Mouse (Mus musculus) G1E (cell line): ENCODE data around the gene Evx2. TPM values are rescaled to one million over a fixed set of nuclear protein-coding genes. Genes with fewer than 3 reads are reported as not detected.

Experiments
- ATAC-seq: 2 replicates; pipeline ENCODE4 v1.8.0; 2016; ENCODE audit warnings: mild to moderate bottlenecking; ENCODE audit not compliant: insufficient number of reproducible peaks, poor library complexity, low FRiP score, severe bottlenecking; ENCODE audit errors: extremely low read depth
- DNase-seq: peaks from one replicate; pipeline ENCODE4 v3.0.0; 2012; ENCODE audit warnings: low spot score
- H3K27me3 ChIP-seq: 2 replicates; pipeline ENCODE4 v1.6.1; 2012; ENCODE audit warnings: mild to moderate bottlenecking, low read length, inconsistent platforms; ENCODE audit not compliant: insufficient read depth
- H3K36me3 ChIP-seq: replicated peaks from 2 replicates; pipeline ENCODE3; 2012; ENCODE audit warnings: mild to moderate bottlenecking, inconsistent platforms
- H3K4me1 ChIP-seq: 2 replicates; pipeline ENCODE4 v1.6.1; 2012; ENCODE audit warnings: low read depth, low read length, inconsistent platforms, mixed read lengths; ENCODE audit not compliant: insufficient read depth
- H3K4me3 ChIP-seq: 2 replicates; pipeline ENCODE4 v1.5.1; 2012; ENCODE audit warnings: low read depth, mild to moderate bottlenecking, inconsistent platforms, low read length, moderate library complexity, mixed read lengths
- H3K9me3 ChIP-seq: replicated peaks from 2 replicates; pipeline ENCODE4 v1.6.1; 2012; ENCODE audit warnings: inconsistent platforms
- CTCF ChIP-seq: IDR thresholded peaks from 2 replicates; pipeline ENCODE4 v1.5.1; 2012; ENCODE audit warnings: low read depth, low read length, inconsistent platforms, mixed read lengths
- GATA1 ChIP-seq: IDR thresholded peaks from 2 replicates; pipeline ENCODE4 v1.6.1; 2012; ENCODE audit warnings: borderline replicate concordance, low read length, inconsistent platforms, mixed read lengths
- GATA2 ChIP-seq: IDR thresholded peaks from 2 replicates; pipeline ENCODE4 v1.6.1; 2012; ENCODE audit warnings: low read depth, low read length, inconsistent platforms, borderline replicate concordance
- POLR2AphosphoS5 ChIP-seq: IDR thresholded peaks from 2 replicates; pipeline ENCODE4 v1.6.1; 2012; ENCODE audit warnings: low read depth, low read length, inconsistent platforms; ENCODE audit not compliant: insufficient replicate concordance
- TAL1 ChIP-seq: conservative IDR thresholded peaks from 2 replicates; pipeline ENCODE4 v1.6.1; 2012; ENCODE audit warnings: low read depth, low read length, inconsistent platforms, mixed read lengths
- polyA plus RNA-seq: library from polyadenylated mRNA; stranded (reverse); fragments of >175 nt; gene quantifications from 2 replicates; pipeline ENCODE4 v1.2.3, GENCODE M21; 2012
- total RNA-seq, 2 experiments: library from RNA; stranded (forward) in 1 of 2; stranded (reverse) in 1 of 2; fragments of 200-1000 nt in 1 of 2; fragments of >200 nt in 1 of 2; fragmentation: Nextera tagmentation in 1 of 2; gene quantifications; 2 replicates each; pipeline ENCODE4 v1.2.3; 2014 to 2017

Evx2 gene
- total and polyA plus RNA-seq, 3 experiments, result 0.05 TPM; not detected in 2

DNA sequence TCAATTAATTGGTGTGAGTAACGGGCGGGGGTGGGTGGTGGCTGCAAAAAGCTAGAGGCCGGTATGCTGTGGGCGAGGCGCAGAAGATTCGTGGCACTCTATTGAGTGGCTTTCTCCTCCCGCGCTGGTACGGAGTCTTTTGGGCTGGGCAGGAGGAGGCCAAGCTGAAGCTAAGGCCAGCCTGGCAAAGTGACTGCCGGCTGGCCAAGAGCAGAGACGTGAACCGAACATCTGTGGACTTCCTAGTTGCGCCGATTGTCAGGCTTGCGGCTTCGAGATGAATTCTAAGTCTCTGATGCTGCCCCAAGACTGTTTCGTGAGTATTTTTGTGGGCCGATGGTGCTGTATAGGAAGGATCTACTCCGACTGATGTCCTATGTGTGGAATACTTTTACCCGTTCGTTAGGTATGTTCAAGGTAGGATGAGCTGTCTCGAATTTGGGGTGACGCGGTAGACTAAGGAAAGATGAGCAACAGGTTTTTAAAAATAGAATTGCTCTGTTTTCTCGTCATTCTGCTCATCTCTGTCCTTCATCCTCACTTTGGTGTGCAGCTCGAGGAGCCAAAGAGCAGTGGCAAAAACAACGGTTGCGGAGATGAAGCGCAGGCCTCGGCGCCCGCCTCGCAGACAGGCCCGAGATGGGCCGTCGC is 8.0 kb upstream of the Evx2 start:
- H3K4me3 ChIP-seq, result no peak overlapping the region
- DNase-seq, result no peak
- ATAC-seq, result no peak
- no peaks in the 10 kb centered on the region for H3K36me3 ChIP-seq
- H3K27me3 ChIP-seq, result peaks cover 34% of the 10 kb centered on the region
- peaks cover 9% of the 10 kb centered on the region for H3K9me3 ChIP-seq
- TF ChIP-seq POLR2AphosphoS5 (no peak), CTCF (no peak), GATA1 (no peak), GATA2 (no peak), TAL1 (no peak)
- H3K4me1 ChIP-seq, result peaks cover 3% of the 10 kb centered on the region

DNA sequence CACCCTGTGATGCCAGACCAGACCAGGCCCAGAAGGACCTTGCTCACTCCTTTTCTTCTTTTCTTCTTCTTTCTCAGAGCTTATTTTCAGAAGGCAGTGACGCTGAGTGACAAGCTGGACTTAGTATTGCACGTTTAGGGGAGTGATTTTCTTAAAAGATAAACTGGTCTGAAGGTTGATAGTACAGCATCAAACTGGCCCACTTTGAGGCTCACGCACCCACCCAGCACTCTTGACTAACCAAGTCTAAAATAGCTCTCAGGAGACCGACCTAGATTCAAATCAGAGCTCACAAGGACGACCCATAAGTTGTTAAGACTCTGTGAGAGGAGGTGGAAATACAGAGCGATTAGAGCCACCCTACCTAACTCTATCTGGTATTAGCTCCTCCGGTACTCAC is 7.1 kb upstream of the Evx2 start:
- peaks cover 40% of the 10 kb centered on the region for H3K27me3 ChIP-seq

GRCm38 (mm10) chr2:74663291-74663925 is 4.1 kb upstream of the Evx2 start:
- TF ChIP-seq GATA2 (no peak), CTCF (no peak), POLR2AphosphoS5 (no peak), TAL1 (no peak), GATA1 (no peak)
- Histone ChIP-seq H3K36me3 (no peaks in the 10 kb centered on the region), H3K9me3 (peaks cover 10% of the 10 kb centered on the region), H3K4me1 (no peaks in the 10 kb centered on the region), H3K27me3 (peaks cover 48% of the 10 kb centered on the region), H3K4me3 (no peak overlapping the region)
- ATAC-seq (no peak), DNase-seq (no peak)

More for the DNA sequence above, 7.1 kb upstream of the Evx2 start:
- H3K9me3 ChIP-seq, result peaks cover 9% of the 10 kb centered on the region
- H3K4me1 ChIP-seq, result no peaks in the 10 kb centered on the region; the same call in 1 of the 2 replicates
- TF ChIP-seq CTCF, result no peak
- TF ChIP-seq TAL1, result no peak
- no peak for TF ChIP-seq GATA1
- no peak for TF ChIP-seq GATA2
- TF ChIP-seq POLR2AphosphoS5, result no peak
- ATAC-seq, result no peak
- DNase-seq, result no peak
- no peak overlapping the region for H3K4me3 ChIP-seq
- no peaks in the 10 kb centered on the region for H3K36me3 ChIP-seq

GRCm38 (mm10) chr2:74661685-74662084 is 2.3 kb upstream of the Evx2 start:
- Histone ChIP-seq H3K9me3 (peaks cover 13% of the 10 kb centered on the region), H3K36me3 (no peaks in the 10 kb centered on the region), H3K27me3 (peaks cover 46% of the 10 kb centered on the region), H3K4me1 (no peaks in the 10 kb centered on the region), H3K4me3 (no peak overlapping the region)
- ATAC-seq (no peak), DNase-seq (no peak)
- no peak for TF ChIP-seq GATA2
- no peak for TF ChIP-seq POLR2AphosphoS5
- TF ChIP-seq TAL1, result no peak
- TF ChIP-seq CTCF, result no peak
- TF ChIP-seq GATA1, result no peak

DNA sequence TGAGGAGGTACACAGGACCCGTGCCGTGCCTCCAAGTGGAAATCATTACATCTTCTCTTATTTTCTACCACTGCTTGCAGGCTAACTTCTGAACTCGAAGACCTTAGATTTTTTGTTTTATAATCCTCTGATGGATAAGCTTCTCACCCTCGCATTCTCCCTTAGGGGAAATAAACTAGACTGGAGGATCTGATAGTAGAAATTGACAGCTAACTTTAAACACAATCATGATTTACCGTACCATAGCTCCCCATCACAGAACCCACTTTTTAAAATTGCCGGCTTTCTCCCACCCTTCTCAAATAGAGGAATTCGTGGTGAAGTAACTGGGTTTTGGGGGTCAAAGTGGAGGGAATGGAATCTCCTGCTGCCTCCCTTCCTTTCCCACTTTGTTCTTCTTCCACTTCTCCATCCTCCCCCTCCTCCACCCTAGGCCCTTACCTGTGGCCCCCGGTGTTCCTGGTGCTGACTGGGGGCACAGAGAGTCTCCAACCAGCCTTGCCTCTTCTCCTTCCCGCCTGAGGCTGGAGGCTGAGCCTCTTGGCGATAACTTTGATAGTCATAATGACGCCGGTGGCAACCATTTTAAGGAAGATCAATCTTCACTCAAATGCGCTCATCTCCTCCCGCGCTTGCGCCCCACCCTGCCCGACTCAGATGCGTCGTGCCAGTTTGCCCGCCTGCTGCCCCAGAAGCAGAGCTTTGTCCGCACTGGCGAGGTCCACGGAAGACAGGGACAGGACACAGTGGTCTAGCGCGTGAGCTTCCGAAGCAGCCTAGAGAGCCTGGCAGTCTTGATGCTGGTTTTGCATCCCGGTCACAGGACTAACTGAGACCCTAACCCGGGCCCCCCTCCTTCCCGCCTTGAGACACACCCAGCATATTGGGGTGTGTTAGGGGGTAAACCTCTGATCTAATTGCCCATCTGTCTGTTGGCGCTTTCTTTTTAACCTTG is 1.3 kb upstream of the Evx2 start:
- Histone ChIP-seq H3K4me1 (no peaks in the 10 kb centered on the region), H3K36me3 (no peaks in the 10 kb centered on the region), H3K27me3 (peaks cover 50% of the 10 kb centered on the region), H3K4me3 (no peak overlapping the region), H3K9me3 (peaks cover 18% of the 10 kb centered on the region)
- ATAC-seq (no peak), DNase-seq (no peak)
- no peak for TF ChIP-seq TAL1
- TF ChIP-seq CTCF, result no peak
- TF ChIP-seq POLR2AphosphoS5, result no peak
- no peak for TF ChIP-seq GATA2
- TF ChIP-seq GATA1, result no peak
